Mouse (Mus musculus): ENCODE data around the gene Lsm4.

- no peak for TF ChIP-seq POLR2A (IDR thresholded peaks at IDR 0.05; ENCODE audit: low read depth, low read length)
- TF ChIP-seq CTCF (IDR thresholded peaks at IDR 0.05; ENCODE audit: borderline replicate concordance, insufficient read depth, low read length): no peak
These were observed 26.2 kb downstream of the Lsm4 start for GRCm38 (mm10) chr8:70699116-70699833.

All from embryonic fibroblast, embryonic 13.5 days (primary cell).